Comparison of ENCODE assay signal across 21 mouse cellular contexts in the genomic region with DNA sequence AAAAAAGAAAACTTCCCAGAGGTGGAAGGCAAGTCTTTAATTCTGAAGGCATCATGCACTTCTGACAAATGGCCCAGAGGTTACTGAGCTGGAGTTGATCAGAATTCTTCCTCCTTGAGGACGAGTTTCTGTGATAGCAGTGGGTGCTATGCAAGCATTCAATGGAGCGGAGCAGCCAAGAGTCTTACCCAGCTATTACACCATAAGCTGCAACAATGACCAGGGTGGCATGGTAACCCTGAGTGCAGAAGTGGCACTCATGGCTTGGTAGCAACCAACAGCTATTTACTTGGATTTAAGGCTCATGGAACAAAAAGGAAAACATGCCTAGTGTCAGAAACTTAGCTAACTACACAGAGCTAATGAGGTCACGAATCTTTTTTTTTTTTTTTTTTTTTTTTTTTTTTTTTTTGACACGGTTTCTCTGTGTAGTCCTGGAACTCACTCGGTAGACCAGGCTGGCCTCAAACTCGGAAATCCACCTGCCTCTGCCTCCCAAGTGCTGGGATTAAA.
DNase-seq lines count a peak whose midpoint lies in the region; ATAC-seq and TF ChIP-seq lines count a peak whose summit lies in the region.
"Had no signal": no experiment of that assay in that cellular context is flagged by ENCODE, and none has a peak within 500 bp of the region (broad histone marks: within the 10 kb centered on the region; RNA-seq: fewer than 3 reads in every experiment).

No protein-coding gene starts in this region.

- H3K4me3 ChIP-seq in heart, embryonic 11.5 days (ENCODE audit: low read depth, low read length): no peak overlapping the region
- H3K4me3 ChIP-seq in ES-E14 (ENCODE audit: insufficient read depth in 1 of 2, low read depth in 1 of 2, low read length in 2 of 2, poor library complexity in 1 of 2, severe bottlenecking in 1 of 2): no peak overlapping the region
- H3K4me3 ChIP-seq in forebrain, embryonic 15.5 days: no peak overlapping the region
- H3K4me3 ChIP-seq: embryonic facial prominence, embryonic 10.5 days; embryonic facial prominence, embryonic 12.5 days; forebrain, embryonic 13.5 days had no signal

- ATAC-seq in heart, embryonic 11.5 days (replicated peaks; ENCODE audit: insufficient number of reproducible peaks, low FRiP score, low TSS enrichment): no peak
- peak; percentile 11 for ATAC-seq in CD4-positive, CD25-positive, alpha-beta regulatory T cell, adult 4 months
- peak; percentile 57 for ATAC-seq in megakaryocyte progenitor cell, adult 5-6 weeks (replicated peaks; ENCODE audit: poor library complexity)
- ATAC-seq in forebrain, embryonic 15.5 days (replicated peaks): no peak
- ATAC-seq: forebrain, embryonic 13.5 days; forebrain, embryonic 16.5 days had no signal

- H3K4me1 ChIP-seq in heart, embryonic 11.5 days (ENCODE audit: control insufficient read depth, insufficient read depth, low read length): no peaks in the 10 kb centered on the region
- H3K4me1 ChIP-seq in ES-E14 (ENCODE audit: control insufficient read depth in 2 of 2, insufficient read depth in 2 of 2, low read length in 2 of 2, poor library complexity in 1 of 2): no peaks in the 10 kb centered on the region
- H3K4me1 ChIP-seq in forebrain, embryonic 15.5 days: no peaks in the 10 kb centered on the region
- H3K4me1 ChIP-seq: embryonic facial prominence, embryonic 10.5 days; embryonic facial prominence, embryonic 12.5 days; forebrain, embryonic 13.5 days had no signal

- H3K27me3 ChIP-seq in heart, embryonic 11.5 days (ENCODE audit: control insufficient read depth, insufficient read depth, low read length): no peaks in the 10 kb centered on the region
- H3K27me3 ChIP-seq in forebrain, embryonic 15.5 days: no peaks in the 10 kb centered on the region
- H3K27me3 ChIP-seq: embryonic facial prominence, embryonic 12.5 days; forebrain, embryonic 13.5 days had no signal

- no peak overlapping the region for H3K9ac ChIP-seq in heart, embryonic 11.5 days (ENCODE audit: low read depth, low read length)
- no peak overlapping the region for H3K9ac ChIP-seq in ES-E14 (ENCODE audit: insufficient read depth, low read depth, low read length, poor library complexity, severe bottlenecking)
- H3K9ac ChIP-seq in forebrain, embryonic 15.5 days (replicated peaks): no peak overlapping the region
- H3K9ac ChIP-seq: embryonic facial prominence, embryonic 12.5 days; forebrain, embryonic 13.5 days had no signal

- in situ Hi-C loops in ES-E14 (cut with MboI; ENCODE audit: low sequenced_read_pairs in 2 of 2, unreplicated experiment in 2 of 2): no loop called here

- H3K9me3 ChIP-seq in heart, embryonic 11.5 days (replicated peaks; ENCODE audit: control insufficient read depth, low read length): no peaks in the 10 kb centered on the region
- H3K9me3 ChIP-seq in ES-E14 (ENCODE audit: control insufficient read depth, insufficient read depth, low read depth, low read length): no peaks in the 10 kb centered on the region
- H3K9me3 ChIP-seq in forebrain, embryonic 15.5 days: no peaks in the 10 kb centered on the region
- H3K9me3 ChIP-seq: embryonic facial prominence, embryonic 10.5 days; embryonic facial prominence, embryonic 12.5 days; forebrain, embryonic 13.5 days had no signal

- H3K27ac ChIP-seq in heart, embryonic 11.5 days (ENCODE audit: low read depth, low read length): no peak overlapping the region
- H3K27ac ChIP-seq in ES-E14 (ENCODE audit: insufficient read depth, low read depth, low read length, poor library complexity, severe bottlenecking): no peak overlapping the region
- no peak overlapping the region for H3K27ac ChIP-seq in forebrain, embryonic 15.5 days (replicated peaks)
- H3K27ac ChIP-seq: embryonic facial prominence, embryonic 10.5 days; embryonic facial prominence, embryonic 12.5 days; forebrain, embryonic 13.5 days had no signal

- no peaks in the 10 kb centered on the region for H3K36me3 ChIP-seq in heart, embryonic 11.5 days (ENCODE audit: control insufficient read depth, insufficient read depth, low read length)
- H3K36me3 ChIP-seq in ES-E14 (ENCODE audit: control insufficient read depth, insufficient read depth, low read length, poor library complexity, severe bottlenecking): no peaks in the 10 kb centered on the region
- H3K36me3 ChIP-seq in forebrain, embryonic 15.5 days: no peaks in the 10 kb centered on the region
- H3K36me3 ChIP-seq: embryonic facial prominence, embryonic 10.5 days; embryonic facial prominence, embryonic 12.5 days had no signal

- no peak overlapping the region for H3K4me2 ChIP-seq in heart, embryonic 11.5 days
- no peak overlapping the region for H3K4me2 ChIP-seq in forebrain, embryonic 15.5 days (replicated peaks)
- H3K4me2 ChIP-seq: embryonic facial prominence, embryonic 12.5 days; forebrain, embryonic 13.5 days had no signal

- WGBS in heart, embryonic 11.5 days (ENCODE audit: insufficient replicate concordance): 73% methylated on average over 6 of the region's 6 CpGs
- 82% methylated on average over 6 of the region's 6 CpGs for WGBS in forebrain, embryonic 15.5 days

- DNase-seq in heart, adult 11 months: peak; percentile 69
- no peak for DNase-seq in ES-E14 (ENCODE audit: low read depth, low spot score)
- no peak for DNase-seq in embryo, embryonic 11 days
- DNase-seq in gastrocnemius, postnatal 25 days: no peak
- DNase-seq: adrenal gland, adult 2 months; adrenal gland, postnatal 10 days; adrenal gland, postnatal 25 days; cerebellum, adult 11 months; cerebellum, adult 18-20 months; cerebellum, adult 8-10 months; cerebellum, adult 9-11 months; cerebellum, postnatal 14 days; cerebellum, postnatal 36 days had no signal

TF ChIP-seq in ES-E14, 5 proteins besides CTCF, POLR2A, EP300 and RAD21:
- TF ChIP-seq MAFK (IDR thresholded peaks at IDR 0.05; ENCODE audit: insufficient read depth, low read depth, low read length) (no peak), ZNF384 (IDR thresholded peaks at IDR 0.05; ENCODE audit: low read depth, low read length) (peak; percentile 63)

Comparison
In these comparisons a context has a peak if more than half of its experiments do, and no peak if none do; other contexts are left out.
1. ATAC-seq: peak in CD4-positive, CD25-positive, alpha-beta regulatory T cell, adult 4 months (single experiment) and megakaryocyte progenitor cell, adult 5-6 weeks (single experiment); none in heart, embryonic 11.5 days (single experiment) and forebrain, embryonic 15.5 days (single experiment).